Mouse (Mus musculus) cerebral cortex, adult 2 months (tissue): ENCODE data around the gene Clk1.

ENCODE experiments used
- WGBS: fragments of 180-500 bp; shearing (Covaris S2); methylation state at CpG from one replicate; pipeline ENCODE4 v1.1.7; 2018; 5-methylcytosine and 5-hydroxymethylcytosine counted together

The Clk1 gene

GRCm38 (mm10) chr1:58408141-58408540 lies 15.7 kb downstream of the Clk1 start:
- 85% methylated on average over 6 of the region's 6 CpGs for WGBS

GRCm38 (mm10) chr1:58407321-58407720 lies 16.5 kb downstream of the Clk1 start:
- WGBS, result 97% methylated on average over 7 of the region's 7 CpGs

GRCm38 (mm10) chr1:58403745-58404144 lies 20.1 kb downstream of the Clk1 start:
- 94% methylated on average over 5 of the region's 5 CpGs for WGBS

- 86% methylated on average over 6 of the region's 6 CpGs for WGBS
Measured at GRCm38 (mm10) chr1:58401396-58401795, 22.5 kb downstream of the Clk1 start.

GRCm38 (mm10) chr1:58397731-58398130 lies 26.1 kb downstream of the Clk1 start:
- 73% methylated on average over 6 of the region's 6 CpGs for whole genome bisulfite sequencing

GRCm38 (mm10) chr1:58396179-58396578 lies 27.7 kb downstream of the Clk1 start:
- 100% methylated on average over 1 of the region's 1 CpGs for WGBS

GRCm38 (mm10) chr1:58395341-58395740 lies 28.5 kb downstream of the Clk1 start:
- 90% methylated on average over 3 of the region's 3 CpGs for WGBS

GRCm38 (mm10) chr1:58393284-58394195 lies 30.3 kb downstream of the Clk1 start:
- 1% methylated on average over 86 of the region's 90 CpGs for WGBS

- under 1% methylated on average over 61 of the region's 61 CpGs for WGBS
Measured at GRCm38 (mm10) chr1:58392652-58393283, 31.1 kb downstream of the Clk1 start, which contains the start of gene Bzw1. Bzw1 (plus strand) TSS chr1:58392898.

GRCm38 (mm10) chr1:58392268-58392651 lies 31.6 kb downstream of the Clk1 start:
- under 1% methylated on average over 16 of the region's 16 CpGs for WGBS

GRCm38 (mm10) chr1:58391421-58392267 lies 32.2 kb downstream of the Clk1 start:
- 42% methylated on average over 19 of the region's 19 CpGs for WGBS

GRCm38 (mm10) chr1:58382586-58383281 lies 41.1 kb downstream of the Clk1 start:
- WGBS, result 77% methylated on average over 5 of the region's 5 CpGs

- WGBS, result 86% methylated on average over 3 of the region's 3 CpGs
Measured at GRCm38 (mm10) chr1:58375574-58376147, 48.2 kb downstream of the Clk1 start.

- 95% methylated on average over 2 of the region's 2 CpGs for WGBS
Measured at GRCm38 (mm10) chr1:58374266-58374665, 49.6 kb downstream of the Clk1 start.

GRCm38 (mm10) chr1:58369716-58370115 lies 54.1 kb downstream of the Clk1 start:
- 78% methylated on average over 2 of the region's 2 CpGs for WGBS

- WGBS, result 73% methylated on average over 12 of the region's 12 CpGs
Measured at GRCm38 (mm10) chr1:58366737-58367471, 57.0 kb downstream of the Clk1 start.

GRCm38 (mm10) chr1:58365829-58366228 lies 58.0 kb downstream of the Clk1 start:
- WGBS, result 98% methylated on average over 3 of the region's 3 CpGs

- 96% methylated on average over 12 of the region's 12 CpGs for WGBS
Measured at GRCm38 (mm10) chr1:58364551-58364950, 59.3 kb downstream of the Clk1 start.

GRCm38 (mm10) chr1:58362296-58362695 lies 61.6 kb downstream of the Clk1 start:
- WGBS, result 74% methylated on average over 4 of the region's 4 CpGs
